Mouse (Mus musculus) hindbrain, embryonic 16.5 days (tissue): ENCODE data around the gene Zdhhc11. TPM values are rescaled to one million over a fixed set of nuclear protein-coding genes. Genes with fewer than 3 reads are reported as not detected.

Source experiments
- ATAC-seq: fragments of 200-750 bp; cut with Nextera tagmentation; 2 replicates; pipeline ENCODE4 v1.8.0; 2017; ENCODE audit warnings: moderate TSS enrichment, moderate library complexity
- H3K27ac ChIP-seq: fragments of 300-500 bp; sonication (generic); 2 replicates; pipeline ENCODE4 v1.5.1; 2014; ENCODE audit warnings: low read depth, mild to moderate bottlenecking, control low read depth, low read length, moderate library complexity
- H3K27me3 ChIP-seq: fragments of 300-500 bp; sonication (generic); replicated peaks from 2 replicates; pipeline ENCODE4 v1.6.1; 2014; ENCODE audit warnings: low read length; ENCODE audit not compliant: control insufficient read depth, insufficient read depth
- H3K36me3 ChIP-seq: fragments of 300-500 bp; sonication (generic); 2 replicates; pipeline ENCODE4 v1.6.1; 2014; ENCODE audit warnings: mild to moderate bottlenecking, low read length, moderate library complexity, mixed read lengths; ENCODE audit not compliant: control insufficient read depth, insufficient read depth
- H3K4me1 ChIP-seq: fragments of 300-500 bp; sonication (generic); 2 replicates; pipeline ENCODE4 v1.6.1; 2014; ENCODE audit warnings: low read depth, low read length; ENCODE audit not compliant: control insufficient read depth, insufficient read depth
- H3K4me2 ChIP-seq: fragments of 300-500 bp; sonication (generic); 2 replicates; pipeline ENCODE4 v1.6.1; 2014; ENCODE audit warnings: mild to moderate bottlenecking, low read length, control low read depth, moderate library complexity
- H3K4me3 ChIP-seq: fragments of 300-500 bp; sonication (generic); 2 replicates; pipeline ENCODE4 v1.5.1; 2014; ENCODE audit warnings: mild to moderate bottlenecking, low read length, control low read depth, moderate library complexity
- H3K9ac ChIP-seq: fragments of 300-500 bp; sonication (generic); 2 replicates; pipeline ENCODE4 v1.6.1; 2014; ENCODE audit warnings: low read depth, mild to moderate bottlenecking, control low read depth, low read length, moderate library complexity
- H3K9me3 ChIP-seq: fragments of 300-500 bp; sonication (generic); 2 replicates; pipeline ENCODE4 v1.6.1; 2014; ENCODE audit warnings: mild to moderate bottlenecking, low read length, moderate library complexity; ENCODE audit not compliant: control insufficient read depth
- WGBS: fragments of 180-500 bp; shearing (Covaris S2); extraction: QIAGEN DNeasy Blood & Tissue Kit; methylation state at CpG from one replicate; pipeline ENCODE4 v1.1.7; 2014; 5-methylcytosine and 5-hydroxymethylcytosine counted together
- polyA plus RNA-seq: library from polyadenylated mRNA; unstranded; fragments of >200 nt; fragmentation: Nextera tagmentation; extraction: Ambion mirVana; gene quantifications from 2 replicates; pipeline ENCODE4 v1.2.1, GENCODE M21; 2015

The Zdhhc11 gene
- polyA plus RNA-seq, result not detected in 2 replicates

GRCm38 (mm10) chr13:73963551-73963950, at the start of gene Zdhhc11:
Zdhhc11 (plus strand) TSS chr13:73963851.
- Histone ChIP-seq H3K27me3 (no peaks in the 10 kb centered on the region), H3K4me3 (no peak within 1 kb of the TSS), H3K4me1 (no peaks in the 10 kb centered on the region), H3K36me3 (peaks cover 28% of the 10 kb centered on the region), H3K27ac (no peak within 1 kb of the TSS), H3K9ac (no peak within 1 kb of the TSS), H3K9me3 (no peaks in the 10 kb centered on the region), H3K4me2 (no peak within 1 kb of the TSS)
- 88% methylated on average over 5 of the region's 5 CpGs for WGBS
- no peak for ATAC-seq

GRCm38 (mm10) chr13:73932201-73932600, 31.4 kb upstream of the Zdhhc11 start:
- WGBS, result 92% methylated on average over 10 of the region's 10 CpGs
- Histone ChIP-seq H3K27me3 (no peaks in the 10 kb centered on the region), H3K4me3 (no peak overlapping the region)

GRCm38 (mm10) chr13:73936938-73937320, 26.7 kb upstream of the Zdhhc11 start:
- 15% methylated on average over 5 of the region's 5 CpGs for WGBS
- Histone ChIP-seq H3K9ac (peak overlapping the region; percentile 85), H3K36me3 (peaks cover 9% of the 10 kb centered on the region), H3K27me3 (no peaks in the 10 kb centered on the region), H3K4me1 (peaks cover 11% of the 10 kb centered on the region), H3K9me3 (no peaks in the 10 kb centered on the region), H3K27ac (no peak overlapping the region), H3K4me3 (peak overlapping the region; percentile 88), H3K4me2 (peak overlapping the region; percentile 79)
- ATAC-seq, result peak; percentile 19; the same call in 1 of the 2 replicates

More at GRCm38 (mm10) chr13:73932201-73932600, 31.4 kb upstream of the Zdhhc11 start:
- no peak overlapping the region for H3K9ac ChIP-seq
- H3K4me2 ChIP-seq, result no peak overlapping the region
- H3K4me1 ChIP-seq, result peaks cover 4% of the 10 kb centered on the region
- no peaks in the 10 kb centered on the region for H3K9me3 ChIP-seq
- ATAC-seq, result no peak
- H3K27ac ChIP-seq, result no peak overlapping the region
- H3K36me3 ChIP-seq, result no peaks in the 10 kb centered on the region; the same call in 1 of the 2 replicates

- Histone ChIP-seq H3K36me3 (peaks cover 15% of the 10 kb centered on the region), H3K27ac (peak within 1 kb of the TSS; percentile 87), H3K4me1 (peaks cover 11% of the 10 kb centered on the region), H3K4me2 (peak within 1 kb of the TSS; percentile 79), H3K4me3 (peak within 1 kb of the TSS; percentile 88), H3K27me3 (no peaks in the 10 kb centered on the region), H3K9me3 (no peaks in the 10 kb centered on the region), H3K9ac (peak within 1 kb of the TSS; percentile 85)
- peak; percentile 98 for ATAC-seq
- WGBS, result under 1% methylated on average over 81 of the region's 82 CpGs
Measured at GRCm38 (mm10) chr13:73937321-73938176, 26.1 kb upstream of the Zdhhc11 start, which contains the start of the genes Trip13 and Brd9. Trip13 (minus strand) TSS chr13:73937784. Brd9 (plus strand) TSS chr13:73937811.

- Histone ChIP-seq H3K27me3 (no peaks in the 10 kb centered on the region), H3K27ac (peak overlapping the region; percentile 87), H3K9me3 (no peaks in the 10 kb centered on the region), H3K4me1 (peaks cover 11% of the 10 kb centered on the region), H3K36me3 (peaks cover 21% of the 10 kb centered on the region), H3K4me3 (peak overlapping the region; percentile 88), H3K4me2 (peak overlapping the region; percentile 79), H3K9ac (peak overlapping the region; percentile 85)
- peak; percentile 35 for ATAC-seq
- WGBS, result 43% methylated on average over 13 of the region's 13 CpGs
Measured at GRCm38 (mm10) chr13:73938177-73938560, 25.5 kb upstream of the Zdhhc11 start.

- ATAC-seq, result no peak
- no peak overlapping the region for H3K4me3 ChIP-seq
- H3K27me3 ChIP-seq, result no peaks in the 10 kb centered on the region
- H3K9me3 ChIP-seq, result no peaks in the 10 kb centered on the region
- H3K27ac ChIP-seq, result no peak overlapping the region
- 97% methylated on average over 5 of the region's 5 CpGs for WGBS
- H3K4me2 ChIP-seq, result no peak overlapping the region
- H3K4me1 ChIP-seq, result peaks cover 11% of the 10 kb centered on the region
- no peak overlapping the region for H3K9ac ChIP-seq
- H3K36me3 ChIP-seq, result peaks cover 30% of the 10 kb centered on the region
Measured at GRCm38 (mm10) chr13:73939101-73939500, 24.6 kb upstream of the Zdhhc11 start.

GRCm38 (mm10) chr13:73944606-73945005, 19.0 kb upstream of the Zdhhc11 start:
- H3K36me3 ChIP-seq, result peaks cover 70% of the 10 kb centered on the region

GRCm38 (mm10) chr13:73953551-73954130, 10.0 kb upstream of the Zdhhc11 start:
- no peak for ATAC-seq
- no peak overlapping the region for H3K9ac ChIP-seq
- H3K27ac ChIP-seq, result no peak overlapping the region
- no peaks in the 10 kb centered on the region for H3K27me3 ChIP-seq
- H3K36me3 ChIP-seq, result peaks cover 60% of the 10 kb centered on the region
- no peak overlapping the region for H3K4me3 ChIP-seq
- WGBS, result 100% methylated on average over 1 of the region's 1 CpGs
- H3K9me3 ChIP-seq, result no peaks in the 10 kb centered on the region
- no peak overlapping the region for H3K4me2 ChIP-seq
- H3K4me1 ChIP-seq, result no peaks in the 10 kb centered on the region

More at GRCm38 (mm10) chr13:73944606-73945005, 19.0 kb upstream of the Zdhhc11 start:
- H3K27me3 ChIP-seq, result no peaks in the 10 kb centered on the region
- no peaks in the 10 kb centered on the region for H3K9me3 ChIP-seq
- no peak overlapping the region for H3K4me3 ChIP-seq
- ATAC-seq, result no peak
- 97% methylated on average over 9 of the region's 9 CpGs for WGBS
- no peak overlapping the region for H3K27ac ChIP-seq
- no peak overlapping the region for H3K9ac ChIP-seq
- no peak overlapping the region for H3K4me2 ChIP-seq
- H3K4me1 ChIP-seq, result no peaks in the 10 kb centered on the region

GRCm38 (mm10) chr13:73954666-73955065, 9.0 kb upstream of the Zdhhc11 start:
- 84% methylated on average over 6 of the region's 6 CpGs for WGBS

More at GRCm38 (mm10) chr13:73954666-73955065, 9.0 kb upstream of the Zdhhc11 start:
- no peak overlapping the region for H3K4me3 ChIP-seq
- H3K36me3 ChIP-seq, result peaks cover 64% of the 10 kb centered on the region
- H3K4me1 ChIP-seq, result no peaks in the 10 kb centered on the region
- H3K27me3 ChIP-seq, result no peaks in the 10 kb centered on the region
- no peak overlapping the region for H3K9ac ChIP-seq
- no peak overlapping the region for H3K4me2 ChIP-seq
- no peaks in the 10 kb centered on the region for H3K9me3 ChIP-seq
- ATAC-seq, result no peak
- no peak overlapping the region for H3K27ac ChIP-seq
